Mouse (Mus musculus): Measurements from ENCODE around the gene Ugt1a6b.
"Not testable (repeated sequence)": the region's sequence is repeated elsewhere in the genome, so short reads cannot be mapped to it uniquely, and the experiment has no call there.

Gene Ugt1a6b

GRCm38 (mm10) chr1:88200456-88200855 lies 97.4 kb downstream of the Ugt1a6b start, which contains the start of gene Ugt1a2:
Gene Ugt1a2, plus strand, starts transcription at chr1:88200601.
- DNase-seq, result no peak

- peak; percentile 76 for DNase-seq
Measured at GRCm38 (mm10) chr1:88205294-88205922, 102.4 kb downstream of the Ugt1a6b start, which contains the start of gene Dnajb3. Gene Dnajb3, minus strand, starts transcription at chr1:88205782.

GRCm38 (mm10) chr1:88206843-88207479 lies 103.9 kb downstream of the Ugt1a6b start:
- no peak for DNase-seq

- DNase-seq, result no peak
Measured at GRCm38 (mm10) chr1:88211812-88212211, 108.8 kb downstream of the Ugt1a6b start, which contains the start of gene Ugt1a1. Gene Ugt1a1, plus strand, starts transcription at chr1:88211959.

- DNase-seq, result no peak
Measured at GRCm38 (mm10) chr1:88212341-88213045, 109.4 kb downstream of the Ugt1a6b start.

- DNase-seq, result no peak
Measured at GRCm38 (mm10) chr1:88213061-88213460, 110.0 kb downstream of the Ugt1a6b start.

GRCm38 (mm10) chr1:88213766-88214461 lies 110.9 kb downstream of the Ugt1a6b start:
- no peak for DNase-seq

GRCm38 (mm10) chr1:88214462-88214952 lies 111.5 kb downstream of the Ugt1a6b start:
- no peak for DNase-seq

- DNase-seq, result no peak
Measured at GRCm38 (mm10) chr1:88215466-88216380, 112.7 kb downstream of the Ugt1a6b start.

- DNase-seq, result no peak
Measured at GRCm38 (mm10) chr1:88216551-88216950, 113.5 kb downstream of the Ugt1a6b start.

- no peak for DNase-seq
Measured at GRCm38 (mm10) chr1:88217144-88217543, 114.1 kb downstream of the Ugt1a6b start.

GRCm38 (mm10) chr1:88217576-88217975 lies 114.5 kb downstream of the Ugt1a6b start:
- DNase-seq, result no peak

- no peak for DNase-seq
Measured at GRCm38 (mm10) chr1:88218051-88218450, 115.0 kb downstream of the Ugt1a6b start.

- no peak for DNase-seq
Measured at GRCm38 (mm10) chr1:88218591-88218990, 115.5 kb downstream of the Ugt1a6b start.

GRCm38 (mm10) chr1:88219054-88219453 lies 116.0 kb downstream of the Ugt1a6b start:
- no peak for DNase-seq

GRCm38 (mm10) chr1:88220336-88220735 lies 117.3 kb downstream of the Ugt1a6b start:
- DNase-seq, result no peak

GRCm38 (mm10) chr1:88222216-88222615 lies 119.2 kb downstream of the Ugt1a6b start:
- DNase-seq, result no peak

GRCm38 (mm10) chr1:88223011-88223515 lies 120.0 kb downstream of the Ugt1a6b start:
- DNase-seq, result not testable (repeated sequence)

GRCm38 (mm10) chr1:88223591-88223990 lies 120.5 kb downstream of the Ugt1a6b start:
- DNase-seq, result no peak

GRCm38 (mm10) chr1:88224029-88224776 lies 121.2 kb downstream of the Ugt1a6b start:
- DNase-seq, result peak; percentile 49

GRCm38 (mm10) chr1:88225301-88225700 lies 122.2 kb downstream of the Ugt1a6b start:
- not testable (repeated sequence) for DNase-seq

All from lung, postnatal 14 days (tissue).